Mouse (Mus musculus) layer of hippocampus, adult 8-10 months (tissue): ENCODE measurements around the gene Slc9a8. TPM values are rescaled to one million over a fixed set of nuclear protein-coding genes. Genes with fewer than 3 reads are reported as not detected.
A peak's percentile ranks its signal among the peaks of the same experiment; 100 is the strongest.

ENCODE experiments used
- DNase-seq, 2 experiments: peaks; one replicate each; pipeline ENCODE4 v3.0.0; 2022; ENCODE audit warnings: low spot score in 2 of 2
- total RNA-seq, 4 experiments: library from RNA; stranded (reverse); gene quantifications; 2 replicates each; pipeline ENCODE4 v1.2.4; 2022

Slc9a8 gene
- total RNA-seq, 4 experiments from 2014 or later, result 31.5 to 39.0 (median 35.7) TPM

GRCm38 (mm10) chr2:167447629-167448028 is 26.1 kb downstream of the Slc9a8 start:
- DNase-seq, result no peak

DNA sequence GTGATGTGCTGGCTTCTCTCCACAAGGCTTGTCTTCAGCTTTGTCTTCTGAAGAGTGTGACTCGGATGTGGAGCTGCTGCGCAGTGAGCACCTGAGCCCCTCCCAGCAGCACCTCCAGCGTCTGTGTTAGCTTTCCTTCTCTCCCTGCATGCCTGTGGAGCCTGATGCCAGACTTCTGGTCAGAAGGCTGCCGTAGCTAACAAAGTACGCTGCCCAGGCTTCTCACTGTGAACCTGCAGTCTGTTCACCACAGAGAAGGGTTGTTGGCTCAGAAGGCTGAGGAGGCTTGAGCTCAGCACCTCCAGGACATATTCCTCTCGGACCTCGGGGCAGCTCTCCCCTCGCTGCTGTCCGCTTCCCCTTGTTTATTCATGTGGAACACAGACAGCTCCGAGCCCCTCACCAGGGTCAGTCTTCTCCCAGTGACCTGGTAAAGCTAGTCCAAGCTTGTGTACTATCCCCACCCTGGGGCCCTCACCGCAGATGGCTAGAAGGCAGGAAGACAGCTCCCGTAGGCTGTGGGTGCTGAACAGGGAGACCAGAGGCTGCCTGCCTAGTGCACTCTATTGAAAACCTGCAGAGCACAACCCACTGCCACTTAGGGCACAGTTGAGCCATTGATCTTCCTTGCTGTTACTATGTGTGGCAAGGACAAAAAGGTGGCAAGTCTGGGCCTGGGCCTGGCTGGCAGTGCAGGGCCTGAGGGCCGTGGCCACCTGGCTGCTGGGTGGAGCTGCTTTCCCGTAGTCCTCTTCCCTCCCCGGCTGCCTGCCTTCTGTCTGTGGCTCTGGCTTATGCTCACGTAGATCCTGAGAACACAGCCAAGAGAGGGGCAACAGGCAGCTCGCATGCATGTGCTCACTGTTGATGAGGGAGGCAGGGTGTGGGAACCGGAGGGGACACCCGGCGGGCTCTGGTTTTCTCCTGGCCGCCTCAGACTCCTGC is 28.1 kb downstream of the Slc9a8 start:
- peak in 1 of 2 experiments; percentile 44 for DNase-seq

DNA sequence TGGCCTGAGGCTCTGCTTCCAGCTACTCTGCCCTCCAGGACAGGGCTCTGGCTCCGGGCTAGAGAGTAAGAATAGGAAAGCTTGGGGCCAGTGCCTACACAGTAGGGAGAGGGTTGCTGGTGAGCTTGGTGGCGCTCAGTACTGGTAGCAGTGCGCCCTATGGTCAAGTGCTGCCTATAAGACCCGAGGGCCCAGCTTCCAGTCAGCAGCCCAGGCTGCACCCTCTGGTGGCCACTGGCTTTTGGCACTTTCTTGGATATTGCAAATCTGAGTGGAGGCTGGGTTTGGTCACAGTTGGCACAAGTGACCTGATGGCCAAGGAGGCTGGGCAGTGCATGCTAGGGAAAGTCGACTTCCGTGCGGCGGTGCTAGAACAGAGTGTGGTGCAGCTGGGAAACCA is 29.1 kb downstream of the Slc9a8 start:
- no peak for DNase-seq

DNA sequence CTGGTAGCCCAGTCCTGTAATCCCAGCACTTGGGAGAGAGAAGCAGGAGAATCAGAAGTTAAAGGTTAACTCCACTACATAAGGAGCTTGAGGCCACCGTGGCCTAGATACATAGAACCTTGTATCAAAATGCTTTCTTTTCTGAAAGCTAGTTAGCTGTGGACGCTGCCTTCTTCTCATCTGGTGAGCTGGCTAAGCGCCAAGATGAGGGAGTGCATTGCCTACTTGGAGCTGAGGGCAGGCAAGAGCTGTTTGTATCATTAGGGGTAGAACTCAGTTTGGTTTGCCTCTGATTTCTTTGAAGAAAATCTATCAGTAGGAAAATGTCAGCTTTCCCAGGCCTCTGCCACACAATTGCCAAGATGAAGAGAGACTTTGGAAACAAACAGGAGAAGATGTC is 32.3 kb downstream of the Slc9a8 start:
- DNase-seq, result peak in 1 of 2 experiments; percentile 50

- DNase-seq, result no peak
Measured at GRCm38 (mm10) chr2:167456361-167457020, 35.0 kb downstream of the Slc9a8 start.

GRCm38 (mm10) chr2:167457213-167457612 is 35.7 kb downstream of the Slc9a8 start:
- no peak for DNase-seq

GRCm38 (mm10) chr2:167458548-167458947 is 37.0 kb downstream of the Slc9a8 start:
- no peak for DNase-seq

DNA sequence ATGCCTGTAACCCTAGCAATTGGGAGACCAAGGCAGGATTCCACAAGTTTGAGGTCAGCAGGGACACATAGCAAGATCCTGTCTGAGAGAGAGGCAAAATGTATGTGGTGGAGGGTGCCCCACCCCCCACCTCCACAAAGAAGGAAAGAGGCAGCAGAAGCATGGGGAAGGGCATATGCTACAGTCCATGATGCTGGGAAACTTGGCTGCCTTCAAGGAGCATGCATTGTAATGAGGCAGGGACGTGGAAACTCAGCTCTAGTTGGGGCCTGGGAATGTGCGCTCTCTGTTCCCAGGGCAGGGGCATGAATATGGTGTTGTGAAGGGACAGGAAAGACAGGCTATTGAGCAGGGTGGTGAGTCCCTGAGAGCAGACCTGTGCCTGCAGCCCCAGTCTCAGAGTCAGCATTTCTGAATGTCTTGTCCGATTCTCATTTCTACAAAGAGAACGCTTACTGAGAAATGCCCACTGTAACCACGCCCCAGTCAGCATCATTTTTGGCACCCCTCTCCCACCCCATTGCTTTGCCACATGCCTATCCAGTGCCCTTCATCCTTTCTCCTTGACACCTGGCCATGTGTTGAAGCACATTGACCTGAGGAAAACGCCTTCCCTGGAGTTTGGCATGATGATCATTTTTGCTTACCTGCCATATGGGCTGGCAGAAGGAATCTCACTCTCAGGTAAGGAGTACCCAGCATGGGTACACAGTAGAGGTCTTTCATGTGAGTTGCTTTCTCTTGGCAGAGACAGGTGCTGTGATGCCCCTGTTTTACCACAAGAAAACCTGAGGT is 37.8 kb downstream of the Slc9a8 start:
- DNase-seq, result no peak

DNA sequence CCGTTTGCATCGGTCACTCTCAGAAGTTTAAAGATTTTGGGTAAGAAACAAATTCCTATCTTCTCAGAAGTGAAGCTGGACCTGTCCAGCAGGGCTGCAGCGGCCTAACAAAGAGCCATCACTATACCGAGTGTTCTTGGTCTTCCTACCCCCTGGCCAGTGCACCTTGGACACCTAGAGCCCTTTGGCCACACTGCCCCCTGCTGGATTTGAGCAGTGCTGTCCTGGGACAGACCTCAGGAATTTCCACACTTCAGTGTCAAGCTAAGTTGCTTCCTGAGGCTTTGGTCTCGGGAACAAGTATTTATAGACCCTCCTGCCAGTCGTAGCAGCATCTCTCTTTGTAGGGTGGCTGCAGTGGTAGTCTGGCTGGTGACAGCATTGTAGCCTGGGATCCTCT is 41.4 kb downstream of the Slc9a8 start:
- no peak for DNase-seq

GRCm38 (mm10) chr2:167463802-167464201 is 42.3 kb downstream of the Slc9a8 start:
- no peak for DNase-seq

GRCm38 (mm10) chr2:167465951-167466350 is 44.4 kb downstream of the Slc9a8 start:
- no peak for DNase-seq

GRCm38 (mm10) chr2:167467214-167467613 is 45.7 kb downstream of the Slc9a8 start:
- no peak for DNase-seq

GRCm38 (mm10) chr2:167468444-167468843 is 46.9 kb downstream of the Slc9a8 start:
- no peak for DNase-seq

- DNase-seq, result no peak
Measured at GRCm38 (mm10) chr2:167470611-167471010, 49.1 kb downstream of the Slc9a8 start.

- DNase-seq, result no peak
Measured at GRCm38 (mm10) chr2:167471585-167471984, 50.1 kb downstream of the Slc9a8 start.

DNA sequence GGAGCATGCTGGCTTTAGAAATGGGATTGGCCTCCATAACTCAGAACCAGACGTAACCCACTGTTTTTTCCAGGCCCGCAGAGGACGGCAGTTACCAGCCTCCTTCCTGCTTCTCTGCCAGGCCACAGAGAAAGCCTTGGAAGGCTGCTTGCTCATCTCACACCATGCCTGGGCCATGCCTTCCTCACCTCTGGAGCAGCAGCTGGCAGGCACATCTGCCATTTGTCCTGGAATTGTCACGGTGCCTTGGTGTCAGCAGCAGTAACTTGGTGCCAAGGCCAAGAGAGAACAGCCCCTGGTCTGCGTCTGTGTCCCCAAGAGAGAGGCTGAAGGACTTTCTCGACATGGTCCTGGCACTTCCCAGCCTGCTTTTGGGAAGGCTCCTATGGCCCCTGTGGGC is 52.7 kb downstream of the Slc9a8 start:
- no peak for DNase-seq

GRCm38 (mm10) chr2:167475596-167475995 is 54.1 kb downstream of the Slc9a8 start:
- DNase-seq, result no peak

GRCm38 (mm10) chr2:167476200-167476688 is 54.7 kb downstream of the Slc9a8 start:
- peak; percentile 68 to 78 for DNase-seq

DNA sequence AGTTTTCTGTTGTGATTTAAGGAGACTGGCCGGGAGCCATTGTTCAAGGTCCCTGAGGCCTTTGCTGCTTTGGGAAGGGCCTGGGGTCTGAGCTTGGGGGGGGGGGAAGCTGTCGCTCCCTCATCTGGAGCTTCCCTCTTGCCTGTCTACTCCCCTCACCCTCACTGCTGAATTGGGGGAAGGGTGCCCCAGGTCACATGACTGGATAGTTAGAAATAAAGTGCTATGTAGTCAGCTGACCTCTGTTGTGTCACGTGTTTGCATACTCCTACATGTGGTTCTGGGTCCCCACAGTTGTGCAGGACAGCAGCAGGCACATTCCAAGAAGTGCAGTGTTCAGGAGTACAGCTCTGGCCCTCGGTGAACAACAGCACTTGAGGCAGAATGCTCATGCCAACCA is 55.2 kb downstream of the Slc9a8 start:
- DNase-seq, result no peak

DNA sequence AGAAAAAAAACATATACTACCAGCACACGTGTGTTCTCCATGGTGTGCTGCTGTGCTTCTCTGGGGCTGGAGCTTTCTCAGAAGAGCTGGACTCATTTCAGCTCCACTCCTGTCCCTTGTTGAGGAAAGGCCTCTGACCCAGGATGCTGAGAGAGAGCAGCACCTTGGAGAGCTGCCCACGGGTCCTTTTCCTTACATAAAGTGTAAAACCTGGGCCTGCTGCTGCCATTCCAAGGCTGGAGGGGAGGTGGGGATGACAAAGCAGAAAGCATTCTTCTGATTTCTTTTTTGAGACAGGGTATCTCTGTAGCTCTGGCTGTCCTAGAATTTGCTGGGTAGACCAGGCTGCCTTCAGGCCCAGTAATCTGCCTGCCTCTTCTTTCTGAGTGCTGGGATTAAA is 56.6 kb downstream of the Slc9a8 start:
- no peak for DNase-seq

DNA sequence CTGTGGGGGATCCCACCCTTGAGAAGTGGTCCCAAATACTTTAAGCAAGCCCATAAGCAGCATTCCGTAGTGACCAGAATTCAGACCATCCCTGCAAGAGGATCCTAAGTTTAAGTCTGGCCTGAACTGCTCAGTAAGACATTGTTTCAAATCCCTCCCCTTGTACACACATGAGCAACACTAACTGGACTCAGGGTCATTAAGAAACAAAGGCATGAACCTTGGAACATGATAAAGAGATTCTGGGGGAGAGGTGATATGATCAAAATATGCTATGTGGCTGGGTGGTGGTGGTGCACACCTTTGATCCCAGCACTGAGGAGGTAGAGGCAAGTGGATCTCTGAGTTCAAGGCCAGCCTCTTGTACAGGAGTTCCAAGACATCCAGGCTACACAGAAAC is 58.0 kb downstream of the Slc9a8 start:
- no peak for DNase-seq

GRCm38 (mm10) chr2:167482681-167483080 is 61.2 kb downstream of the Slc9a8 start:
- no peak for DNase-seq
